Mouse (Mus musculus) macrophage (primary cell): ENCODE results near the gene Edc4. TPM values are rescaled to one million over a fixed set of nuclear protein-coding genes. Genes with fewer than 3 reads are reported as not detected.
A peak's percentile ranks its signal among the peaks of the same experiment; 100 is the strongest.

Experiments used
- H3K27ac ChIP-seq: fragments of 350-480 bp; formaldehyde crosslinking; 2 replicates; pipeline ENCODE4 v1.9.0; 2021
- H3K36me3 ChIP-seq: fragments of 350-480 bp; formaldehyde crosslinking; 2 replicates; pipeline ENCODE4 v1.9.0; 2021; ENCODE audit errors: inconsistent target
- H3K4me3 ChIP-seq: fragments of 350-480 bp; formaldehyde crosslinking; 2 replicates; pipeline ENCODE4 v1.9.0; 2021; ENCODE audit errors: inconsistent target
- H3K79me2 ChIP-seq: fragments of 350-480 bp; formaldehyde crosslinking; 2 replicates; pipeline ENCODE4 v1.9.0; 2021; ENCODE audit errors: inconsistent target
- WGBS: methylation state at CpG from one replicate; pipeline ENCODE4 v1.1.7; 2026; ENCODE audit warnings: inconsistent platforms; ENCODE audit not compliant: missing documents; 5-methylcytosine and 5-hydroxymethylcytosine counted together
- polyA plus RNA-seq: library from polyadenylated mRNA; stranded (reverse); fragments of 250-400 nt; gene quantifications from 3 replicates; pipeline ENCODE4 v1.2.4, GENCODE M21; 2018; ENCODE audit warnings: inconsistent platforms

Edc4 gene
- polyA plus RNA-seq, 1 experiment from 2014 or later = 12.6 TPM

- 1% methylated on average over 71 of the region's 71 CpGs for WGBS
- no peaks in the 10 kb centered on the region for H3K36me3 ChIP-seq
- peak overlapping the region; percentile 17; the same call in 1 of the 2 replicates for H3K27ac ChIP-seq
- H3K4me3 ChIP-seq = peak overlapping the region; percentile 54
- peaks cover 27% of the 10 kb centered on the region for H3K79me2 ChIP-seq
Observed at GRCm38 (mm10) chr8:105855248-105856167, 25.2 kb upstream of the Edc4 start.

- H3K36me3 ChIP-seq = no peaks in the 10 kb centered on the region
- H3K4me3 ChIP-seq = peak overlapping the region; percentile 54
- 39% methylated on average over 15 of the region's 15 CpGs for WGBS
- 0 out of 2 replicates have a peak overlapping the region, but pooled peaks have one; percentile 17 for H3K27ac ChIP-seq
- H3K79me2 ChIP-seq = peaks cover 32% of the 10 kb centered on the region
Observed at GRCm38 (mm10) chr8:105856168-105856835, 24.4 kb upstream of the Edc4 start.

- H3K79me2 ChIP-seq = peaks cover 54% of the 10 kb centered on the region
- WGBS = 11% methylated on average over 5 of the region's 5 CpGs
- peak overlapping the region; percentile 57 for H3K27ac ChIP-seq
- H3K4me3 ChIP-seq = no peak overlapping the region
- H3K36me3 ChIP-seq = no peaks in the 10 kb centered on the region
Observed at GRCm38 (mm10) chr8:105858495-105858894, 22.2 kb upstream of the Edc4 start.

GRCm38 (mm10) chr8:105859314-105859713 is 21.4 kb upstream of the Edc4 start:
- H3K4me3 ChIP-seq = no peak overlapping the region; the same call in 1 of the 2 replicates

DNA sequence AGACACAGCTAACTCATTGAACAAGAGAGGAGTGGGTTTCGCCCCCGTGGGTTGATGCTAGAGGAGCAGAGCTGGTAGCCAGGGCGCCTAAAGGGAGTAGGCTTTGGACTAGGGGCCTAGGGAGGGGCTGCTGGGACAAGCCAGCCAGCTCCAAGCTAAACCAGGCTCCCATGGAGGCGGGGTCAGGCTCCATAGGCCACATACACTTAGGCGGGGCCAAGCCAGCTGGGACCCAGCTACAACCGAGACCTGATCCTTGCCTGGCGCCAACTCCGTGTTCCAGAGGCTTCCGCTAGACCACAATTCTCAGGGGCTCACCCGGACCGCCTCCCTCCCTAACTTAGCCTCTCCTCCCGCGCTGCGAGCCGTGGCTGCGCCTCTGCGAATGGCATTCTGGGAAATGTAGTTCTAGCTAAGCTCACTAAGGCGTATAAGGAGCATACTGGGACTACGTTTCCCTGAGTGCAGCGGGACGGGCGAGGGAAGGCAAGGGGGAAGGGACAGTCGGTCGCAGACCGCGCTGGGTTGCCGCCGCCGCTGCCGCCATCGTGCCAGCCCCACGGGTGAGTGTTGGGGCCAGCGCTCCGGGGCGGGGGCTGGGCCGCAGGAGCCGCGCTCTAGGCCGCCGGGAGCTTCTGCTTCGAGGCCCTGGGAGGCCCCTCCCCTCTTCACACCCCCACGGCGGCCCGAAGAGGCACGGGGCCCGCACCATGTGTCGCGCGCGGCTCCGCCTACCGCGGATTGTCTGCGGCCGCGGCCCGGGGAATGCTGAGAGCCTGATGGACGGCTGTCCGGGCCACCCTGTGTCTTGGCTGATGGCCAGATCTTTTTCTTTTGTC is 20.3 kb upstream of the Edc4 start, which contains the start of gene Nutf2:
Gene Nutf2, plus strand, starts transcription at position 438 of the 839 bp plus-strand sequence.
- Histone ChIP-seq H3K4me3 (peak within 1 kb of the TSS; percentile 67), H3K36me3 (no peaks in the 10 kb centered on the region), H3K79me2 (peaks cover 73% of the 10 kb centered on the region), H3K27ac (peak within 1 kb of the TSS; percentile 57)
- 1% methylated on average over 55 of the region's 59 CpGs for WGBS

More at GRCm38 (mm10) chr8:105859314-105859713, 21.4 kb upstream of the Edc4 start:
- WGBS = 52% methylated on average over 5 of the region's 5 CpGs
- Histone ChIP-seq H3K27ac (peak overlapping the region; percentile 57), H3K36me3 (no peaks in the 10 kb centered on the region), H3K79me2 (peaks cover 63% of the 10 kb centered on the region)

DNA sequence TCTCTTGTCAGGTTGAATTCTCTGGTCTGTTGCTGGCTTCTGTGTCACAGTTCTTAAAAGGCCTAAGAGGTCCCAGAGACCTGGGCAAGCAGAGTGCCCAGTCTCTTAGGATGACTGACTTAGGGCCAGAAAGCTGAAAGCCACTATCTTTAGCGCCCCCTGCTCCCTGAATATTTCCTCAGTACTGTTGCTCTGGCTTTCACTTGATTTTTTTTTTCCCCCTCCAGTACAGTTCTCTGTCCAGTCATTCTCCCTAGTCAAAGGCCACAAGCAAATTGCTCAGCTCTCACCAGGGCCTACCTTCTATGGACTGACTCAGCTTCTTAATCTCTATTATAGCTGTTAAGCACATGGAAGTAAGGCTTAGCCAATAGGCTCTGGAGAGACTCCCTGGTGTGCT is 18.7 kb upstream of the Edc4 start:
- 0 out of 2 replicates have a peak, but pooled peaks cover 4% of the 10 kb centered on the region for H3K36me3 ChIP-seq
- peak overlapping the region; percentile 67 for H3K4me3 ChIP-seq
- H3K27ac ChIP-seq = peak overlapping the region; percentile 32; the same call in 1 of the 2 replicates
- peaks cover 74% of the 10 kb centered on the region for H3K79me2 ChIP-seq
- WGBS = 0% methylated on average over 1 of the region's 1 CpGs

GRCm38 (mm10) chr8:105866364-105867029 is 14.2 kb upstream of the Edc4 start:
- Histone ChIP-seq H3K4me3 (no peak overlapping the region), H3K27ac (no peak overlapping the region), H3K36me3 (peaks cover 10% of the 10 kb centered on the region; the same call in 1 of the 2 replicates), H3K79me2 (peaks cover 100% of the 10 kb centered on the region)
- WGBS = 88% methylated on average over 5 of the region's 6 CpGs

GRCm38 (mm10) chr8:105874301-105874700 is 6.4 kb upstream of the Edc4 start:
- peaks cover 61% of the 10 kb centered on the region for H3K79me2 ChIP-seq
- 84% methylated on average over 6 of the region's 6 CpGs for WGBS
- H3K36me3 ChIP-seq = peaks cover 28% of the 10 kb centered on the region; the same call in 1 of the 2 replicates
- H3K27ac ChIP-seq = no peak overlapping the region
- H3K4me3 ChIP-seq = no peak overlapping the region

DNA sequence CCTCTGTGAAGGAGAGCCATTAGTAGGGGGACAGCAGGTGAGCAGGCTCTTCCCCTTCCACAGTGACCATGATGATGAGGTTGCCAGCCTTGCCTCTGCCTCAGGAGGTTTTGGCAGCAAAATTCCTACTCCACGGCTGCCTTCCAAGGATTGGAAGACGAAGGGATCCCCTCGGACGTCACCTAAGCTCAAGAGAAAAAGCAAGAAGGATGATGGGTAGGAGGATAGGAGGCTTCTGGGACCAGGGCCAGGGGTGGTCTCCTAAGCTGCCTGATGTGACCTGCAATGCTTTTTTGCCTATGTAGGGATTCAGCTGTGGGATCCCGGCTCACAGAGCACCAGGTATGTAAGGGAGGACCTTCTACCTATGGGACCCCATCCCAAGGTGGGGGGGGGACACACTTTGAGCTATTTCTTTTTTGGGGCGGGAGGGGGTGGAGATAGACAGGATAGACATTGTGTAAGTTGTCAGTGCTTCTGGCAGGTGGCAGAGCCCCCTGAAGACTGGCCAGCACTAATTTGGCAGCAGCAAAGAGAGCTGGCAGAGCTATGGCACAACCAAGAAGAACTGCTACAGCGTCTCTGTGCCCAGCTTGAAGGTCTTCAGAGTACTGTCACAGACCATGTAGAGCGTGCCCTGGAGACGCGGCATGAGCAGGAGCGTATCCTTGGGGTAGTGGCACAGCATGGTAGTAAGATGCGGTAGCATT is 9.2 kb downstream of the Edc4 start:
- Histone ChIP-seq H3K27ac (no peak overlapping the region), H3K36me3 (peaks cover 77% of the 10 kb centered on the region), H3K79me2 (no peaks in the 10 kb centered on the region), H3K4me3 (no peak overlapping the region)
- WGBS = 94% methylated on average over 11 of the region's 12 CpGs

GRCm38 (mm10) chr8:105890870-105891269 is 10.2 kb downstream of the Edc4 start:
- no peak overlapping the region for H3K4me3 ChIP-seq
- H3K27ac ChIP-seq = no peak overlapping the region
- 93% methylated on average over 6 of the region's 6 CpGs for WGBS
- peaks cover 68% of the 10 kb centered on the region for H3K36me3 ChIP-seq
- no peaks in the 10 kb centered on the region for H3K79me2 ChIP-seq

DNA sequence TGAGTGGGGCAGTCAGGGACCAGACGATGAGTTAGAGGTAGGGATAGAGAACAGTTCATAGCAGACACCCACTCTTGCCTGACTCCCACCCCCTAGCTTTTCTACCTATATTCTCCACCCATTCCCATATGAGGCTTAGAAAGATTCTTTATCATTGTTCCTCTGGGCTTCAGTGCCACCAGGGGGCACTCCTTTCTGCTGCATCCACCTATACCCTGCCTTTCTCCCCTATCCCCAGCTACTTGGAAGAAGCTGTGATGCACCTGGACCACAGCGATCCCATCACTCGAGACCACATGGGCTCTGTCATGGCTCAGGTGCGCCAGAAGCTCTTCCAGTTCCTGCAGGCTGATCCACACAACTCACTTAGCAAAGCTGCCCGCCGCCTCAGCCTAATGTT is 11.8 kb downstream of the Edc4 start:
- Histone ChIP-seq H3K79me2 (no peaks in the 10 kb centered on the region), H3K4me3 (no peak overlapping the region), H3K27ac (no peak overlapping the region), H3K36me3 (peaks cover 52% of the 10 kb centered on the region)
- WGBS = 84% methylated on average over 6 of the region's 6 CpGs

DNA sequence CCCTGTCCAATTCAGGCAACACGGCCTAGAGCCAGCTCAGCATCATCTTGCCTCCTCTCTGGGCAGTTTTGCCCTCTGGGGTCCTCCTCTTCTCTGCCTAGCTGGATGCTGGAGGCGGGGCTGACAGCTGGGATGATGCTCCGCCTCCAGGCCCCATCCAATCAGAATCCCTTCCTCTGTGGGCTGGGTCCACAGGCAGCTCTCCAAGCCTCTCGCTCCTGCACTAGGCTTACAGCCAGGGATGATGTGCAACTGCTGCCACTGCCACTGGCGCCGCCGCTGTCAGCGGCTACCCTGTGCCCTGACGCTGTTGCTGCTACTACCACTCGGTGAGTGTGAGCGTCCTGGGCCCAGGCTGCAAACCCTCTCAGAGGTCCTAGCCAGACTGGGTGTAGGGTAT is 12.7 kb downstream of the Edc4 start, which contains the start of gene Nrn1l:
Gene Nrn1l, plus strand, starts transcription at position 229 of the 400 bp plus-strand sequence.
- Histone ChIP-seq H3K27ac (no peak within 1 kb of the TSS), H3K4me3 (no peak within 1 kb of the TSS), H3K36me3 (peaks cover 43% of the 10 kb centered on the region), H3K79me2 (no peaks in the 10 kb centered on the region)
- 70% methylated on average over 11 of the region's 11 CpGs for WGBS

- WGBS = 89% methylated on average over 4 of the region's 9 CpGs
- Histone ChIP-seq H3K27ac (no peak overlapping the region), H3K36me3 (no peaks in the 10 kb centered on the region), H3K4me3 (no peak overlapping the region), H3K79me2 (peaks cover 24% of the 10 kb centered on the region)
Observed at GRCm38 (mm10) chr8:105897801-105898480, 17.3 kb downstream of the Edc4 start.
